Mouse (Mus musculus) forebrain, embryonic 10.5 days (tissue): ENCODE results near the gene Pdcd10. TPM values are rescaled to one million over a fixed set of nuclear protein-coding genes. Genes with fewer than 3 reads are reported as not detected.

Source experiments
- DNase-seq: peaks from one replicate; pipeline ENCODE4 v3.0.0-alpha.2; 2017; ENCODE audit warnings: low spot score; ENCODE audit errors: extremely low spot score
- H3K27ac ChIP-seq: fragments of 300-500 bp; sonication (generic); 2 replicates; pipeline ENCODE4 v1.5.1; 2016; ENCODE audit warnings: mild to moderate bottlenecking
- H3K27me3 ChIP-seq: fragments of 300-500 bp; sonication (generic); 2 replicates; pipeline ENCODE4 v1.6.1; 2016; ENCODE audit warnings: mild to moderate bottlenecking; ENCODE audit not compliant: poor library complexity, severe bottlenecking
- H3K36me3 ChIP-seq: fragments of 300-500 bp; sonication (generic); replicated peaks from 2 replicates; pipeline ENCODE4 v1.6.1; 2016; ENCODE audit warnings: mild to moderate bottlenecking, moderate library complexity
- H3K4me1 ChIP-seq: fragments of 300-500 bp; sonication (generic); 2 replicates; pipeline ENCODE4 v1.6.1; 2016
- H3K4me3 ChIP-seq: fragments of 300-500 bp; sonication (generic); 2 replicates; pipeline ENCODE4 v1.5.1; 2016; ENCODE audit warnings: mild to moderate bottlenecking, moderate library complexity
- H3K9me3 ChIP-seq: fragments of 300-500 bp; sonication (generic); 2 replicates; pipeline ENCODE4 v1.6.1; 2016; ENCODE audit warnings: mild to moderate bottlenecking, moderate library complexity
- WGBS: fragments of 180-500 bp; shearing (Covaris S2); methylation state at CpG from one replicate; pipeline ENCODE4 v1.1.7; 2016; 5-methylcytosine and 5-hydroxymethylcytosine counted together
- polyA plus RNA-seq: library from polyadenylated mRNA; unstranded; fragments of >200 nt; fragmentation: Nextera tagmentation; extraction: Ambion mirVana; gene quantifications from 2 replicates; pipeline ENCODE4 v1.2.1, GENCODE M21; 2016

Pdcd10 gene
- polyA plus RNA-seq, 1 experiment from 2014 or later = 80.6 TPM

DNA sequence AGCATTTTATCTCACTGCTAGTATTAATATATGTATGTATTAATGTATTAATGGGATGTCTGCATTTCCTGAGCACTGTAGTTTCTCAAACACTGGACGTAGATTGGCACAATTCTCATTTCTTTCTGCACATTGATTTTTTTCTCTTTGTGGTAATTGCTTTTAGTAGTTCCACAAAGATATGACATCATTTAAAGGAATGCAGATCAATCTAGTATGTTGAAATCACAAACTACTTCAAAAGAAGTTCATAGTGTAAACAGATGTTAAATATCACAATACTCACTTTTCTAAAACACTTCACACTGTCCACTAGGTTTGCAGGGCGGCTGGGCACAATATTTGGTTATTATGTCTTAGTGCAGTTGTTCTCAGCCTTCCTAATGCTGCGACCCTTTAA, 25.6 kb downstream of the Pdcd10 start:
- H3K4me1 ChIP-seq = no peaks in the 10 kb centered on the region
- peaks cover 31% of the 10 kb centered on the region for H3K36me3 ChIP-seq
- no peaks in the 10 kb centered on the region for H3K9me3 ChIP-seq
- no peak for DNase-seq
- H3K4me3 ChIP-seq = no peak overlapping the region
- H3K27me3 ChIP-seq = no peaks in the 10 kb centered on the region
- H3K27ac ChIP-seq = no peak overlapping the region
- WGBS = 94% methylated on average over 3 of the region's 3 CpGs

DNA sequence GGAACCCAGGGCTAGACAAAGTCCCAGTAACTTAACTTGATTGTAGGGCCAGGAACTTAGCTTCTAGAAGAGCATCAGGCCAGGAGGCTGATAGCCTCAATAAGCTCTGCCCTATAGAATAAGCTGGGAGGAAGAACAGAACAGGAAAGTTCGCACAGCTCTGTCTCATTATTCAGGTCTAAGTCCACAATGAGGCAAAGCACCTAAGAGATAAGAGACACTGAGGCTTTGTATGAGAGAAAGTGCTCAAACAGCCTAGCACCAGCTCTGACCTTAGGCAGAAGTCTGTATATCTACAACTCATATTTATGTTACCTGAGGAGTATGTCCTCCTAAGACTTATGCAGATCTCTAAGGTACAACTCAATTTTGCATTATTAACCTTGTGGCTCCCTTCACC, 34.1 kb downstream of the Pdcd10 start:
- Histone ChIP-seq H3K4me3 (no peak overlapping the region), H3K4me1 (no peaks in the 10 kb centered on the region), H3K9me3 (no peaks in the 10 kb centered on the region), H3K27me3 (no peaks in the 10 kb centered on the region), H3K36me3 (peaks cover 57% of the 10 kb centered on the region), H3K27ac (no peak overlapping the region)
- no peak for DNase-seq
- WGBS = 86% methylated on average over 1 of the region's 1 CpGs

GRCm38 (mm10) chr3:75521314-75521713, 35.3 kb downstream of the Pdcd10 start:
- 87% methylated on average over 2 of the region's 2 CpGs for WGBS
- peaks cover 45% of the 10 kb centered on the region for H3K36me3 ChIP-seq
- DNase-seq = no peak
- no peaks in the 10 kb centered on the region for H3K27me3 ChIP-seq
- no peaks in the 10 kb centered on the region for H3K4me1 ChIP-seq
- H3K4me3 ChIP-seq = no peak overlapping the region
- H3K9me3 ChIP-seq = no peaks in the 10 kb centered on the region
- H3K27ac ChIP-seq = no peak overlapping the region

GRCm38 (mm10) chr3:75517631-75518250, 38.9 kb downstream of the Pdcd10 start:
- no peak overlapping the region for H3K27ac ChIP-seq
- WGBS = 61% methylated on average over 7 of the region's 7 CpGs
- peaks cover 5% of the 10 kb centered on the region; the same call in 1 of the 2 replicates for H3K4me1 ChIP-seq

GRCm38 (mm10) chr3:75498961-75499960, 57.4 kb downstream of the Pdcd10 start:
- no peaks in the 10 kb centered on the region for H3K27me3 ChIP-seq
- H3K9me3 ChIP-seq = no peaks in the 10 kb centered on the region
- WGBS = 87% methylated on average over 7 of the region's 7 CpGs

More at GRCm38 (mm10) chr3:75517631-75518250, 38.9 kb downstream of the Pdcd10 start:
- H3K36me3 ChIP-seq = peaks cover 34% of the 10 kb centered on the region
- H3K9me3 ChIP-seq = no peaks in the 10 kb centered on the region
- no peaks in the 10 kb centered on the region for H3K27me3 ChIP-seq
- DNase-seq = no peak
- H3K4me3 ChIP-seq = no peak overlapping the region

GRCm38 (mm10) chr3:75492913-75493312, 63.7 kb downstream of the Pdcd10 start:
- Histone ChIP-seq H3K27me3 (no peaks in the 10 kb centered on the region), H3K4me1 (no peaks in the 10 kb centered on the region), H3K4me3 (no peak overlapping the region), H3K36me3 (no peaks in the 10 kb centered on the region), H3K27ac (no peak overlapping the region), H3K9me3 (no peaks in the 10 kb centered on the region)
- no peak for DNase-seq
- 59% methylated on average over 3 of the region's 3 CpGs for WGBS

More at GRCm38 (mm10) chr3:75498961-75499960, 57.4 kb downstream of the Pdcd10 start:
- H3K36me3 ChIP-seq = no peaks in the 10 kb centered on the region
- H3K27ac ChIP-seq = no peak overlapping the region
- no peak for DNase-seq
- no peak overlapping the region for H3K4me3 ChIP-seq
- H3K4me1 ChIP-seq = no peaks in the 10 kb centered on the region

- Histone ChIP-seq H3K36me3 (no peaks in the 10 kb centered on the region), H3K27ac (no peak within 1 kb of the TSS), H3K4me3 (no peak within 1 kb of the TSS), H3K27me3 (no peaks in the 10 kb centered on the region), H3K4me1 (no peaks in the 10 kb centered on the region), H3K9me3 (no peaks in the 10 kb centered on the region)
- WGBS = 67% methylated on average over 2 of the region's 2 CpGs
- no peak for DNase-seq
These were observed 74.6 kb downstream of the Pdcd10 start, which contains the start of gene Wdr49 for GRCm38 (mm10) chr3:75482056-75482455. Wdr49 (minus strand) TSS chr3:75482156.

DNA sequence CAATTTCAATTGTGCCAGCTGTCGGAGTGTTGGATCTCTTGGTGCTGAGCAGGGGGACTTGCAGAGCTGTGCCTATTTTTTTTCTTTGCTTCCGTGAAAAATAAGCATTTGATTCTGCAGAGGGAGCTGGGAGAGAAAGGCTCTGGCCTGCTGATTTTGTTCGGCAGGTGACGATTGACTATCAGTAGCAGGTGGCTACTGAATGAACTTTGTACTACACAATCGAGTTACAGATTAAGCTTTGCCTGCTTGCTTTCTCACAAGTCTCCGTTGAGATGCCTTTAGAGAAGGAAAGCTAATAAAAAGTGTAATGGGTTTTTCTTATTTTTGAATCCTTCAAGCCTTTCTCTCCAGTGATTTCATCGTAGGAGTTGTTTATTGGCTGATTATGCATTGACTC, 81.5 kb downstream of the Pdcd10 start:
- no peaks in the 10 kb centered on the region for H3K27me3 ChIP-seq
- DNase-seq = no peak
- H3K27ac ChIP-seq = no peak overlapping the region
- H3K36me3 ChIP-seq = no peaks in the 10 kb centered on the region
- no peaks in the 10 kb centered on the region for H3K4me1 ChIP-seq
- WGBS = 82% methylated on average over 7 of the region's 7 CpGs
- no peaks in the 10 kb centered on the region for H3K9me3 ChIP-seq
- no peak overlapping the region for H3K4me3 ChIP-seq

DNA sequence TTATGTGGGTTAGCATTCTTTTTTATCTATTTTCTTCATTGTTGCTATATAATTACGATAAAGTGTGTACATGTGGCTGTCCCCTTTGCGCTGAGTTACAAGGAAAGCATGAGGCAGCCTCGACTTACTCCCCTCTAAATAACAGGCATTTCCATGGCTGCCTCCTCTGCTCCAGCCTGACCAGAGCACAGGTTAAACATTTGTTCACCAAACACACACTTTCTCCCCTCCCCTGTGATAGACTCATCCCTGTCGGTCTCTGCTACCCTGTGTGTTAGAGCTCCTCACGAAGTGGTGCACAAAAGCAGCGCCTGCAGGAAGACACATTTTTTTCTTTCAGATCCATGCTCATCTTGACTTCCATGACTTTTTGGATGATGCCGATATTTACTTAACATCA, 82.0 kb downstream of the Pdcd10 start:
- Histone ChIP-seq H3K36me3 (no peaks in the 10 kb centered on the region), H3K27me3 (no peaks in the 10 kb centered on the region), H3K4me3 (no peak overlapping the region), H3K9me3 (no peaks in the 10 kb centered on the region), H3K4me1 (no peaks in the 10 kb centered on the region), H3K27ac (no peak overlapping the region)
- no peak for DNase-seq
- 92% methylated on average over 7 of the region's 7 CpGs for WGBS

DNA sequence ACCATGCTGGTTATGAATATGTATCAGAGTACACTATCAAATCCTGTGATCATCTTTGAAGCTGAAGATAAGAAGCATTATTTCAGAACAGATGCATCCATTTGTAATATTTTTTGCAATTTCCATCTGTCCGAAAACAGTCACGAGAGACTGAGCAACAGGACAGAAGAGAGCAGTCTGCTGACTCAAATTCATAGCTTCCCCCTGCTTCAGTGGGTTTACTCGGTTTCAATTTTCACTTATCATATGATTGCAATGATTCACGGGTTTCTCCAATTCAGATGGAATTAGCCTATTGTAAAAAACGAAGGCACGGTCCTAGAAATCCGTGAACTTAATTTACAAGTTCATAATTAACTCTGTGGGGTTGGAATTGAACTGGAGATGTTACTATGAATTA, 88.5 kb downstream of the Pdcd10 start:
- no peaks in the 10 kb centered on the region for H3K36me3 ChIP-seq
- no peak for DNase-seq
- no peak overlapping the region for H3K27ac ChIP-seq
- H3K9me3 ChIP-seq = peaks cover 2% of the 10 kb centered on the region; the same call in 1 of the 2 replicates
- no peak overlapping the region for H3K4me3 ChIP-seq
- no peaks in the 10 kb centered on the region for H3K27me3 ChIP-seq
- WGBS = 91% methylated on average over 7 of the region's 7 CpGs
- no peaks in the 10 kb centered on the region for H3K4me1 ChIP-seq
